Mouse (Mus musculus) urinary bladder, adult 18-20 months (tissue): ENCODE data around the gene Pex11g.
A peak's percentile ranks its signal among the peaks of the same experiment; 100 is the strongest.

ENCODE experiments used
- DNase-seq, 2 experiments: peaks; one replicate each; pipeline ENCODE4 v3.0.0; 2022; ENCODE audit warnings: low spot score in 2 of 2, mixed read lengths in 2 of 2

Gene Pex11g

DNA sequence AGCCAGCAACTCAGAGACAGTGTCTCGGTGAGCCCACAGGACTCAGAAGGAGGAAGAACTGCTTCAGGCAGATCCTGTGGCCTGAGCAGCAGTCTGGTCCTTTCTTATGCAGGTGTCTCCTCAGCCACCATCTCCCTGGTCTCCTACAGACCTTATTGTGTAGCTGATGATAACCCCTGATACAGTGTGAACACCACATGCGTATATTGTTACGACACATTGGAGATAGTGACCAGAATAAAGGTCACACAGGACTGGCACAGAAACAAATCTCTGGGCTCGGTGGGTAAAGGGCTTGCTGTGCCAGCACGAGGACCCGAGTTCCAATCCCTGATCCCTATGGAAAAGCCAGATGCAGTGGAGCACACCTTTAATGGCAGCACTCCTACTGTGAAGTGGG, 51.8 kb downstream of the Pex11g start:
- DNase-seq = no peak

- DNase-seq = no peak
Observed at GRCm38 (mm10) chr8:3415259-3415658, 52.2 kb downstream of the Pex11g start.

DNA sequence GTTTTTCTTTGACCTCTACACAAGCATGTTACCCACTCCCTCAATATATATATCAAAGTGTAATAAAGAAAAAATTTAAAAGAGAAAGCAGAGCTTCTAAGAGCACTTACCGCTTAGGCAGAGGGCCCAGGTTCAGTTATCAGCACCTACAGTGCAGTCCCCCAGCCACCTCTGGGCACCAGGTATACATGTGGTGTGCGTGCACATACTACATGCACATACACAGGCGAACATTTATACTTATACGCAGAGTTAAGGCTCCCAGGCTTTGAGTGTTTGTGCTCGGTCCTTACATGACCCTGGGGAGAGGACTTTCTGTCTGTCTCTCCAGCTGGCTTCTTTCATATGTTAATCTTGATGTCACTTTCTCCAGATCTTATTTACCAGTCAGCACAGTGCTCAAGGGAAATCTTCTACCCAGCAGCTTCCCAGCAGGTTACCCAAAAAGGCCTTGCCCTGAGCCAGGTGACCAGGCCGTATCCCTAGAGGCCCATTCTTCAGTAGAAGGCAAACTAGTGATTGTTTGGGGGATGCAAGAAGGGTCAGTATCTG, 52.8 kb downstream of the Pex11g start:
- no peak for DNase-seq

- no peak for DNase-seq
Observed at GRCm38 (mm10) chr8:3412816-3413215, 54.7 kb downstream of the Pex11g start.

DNA sequence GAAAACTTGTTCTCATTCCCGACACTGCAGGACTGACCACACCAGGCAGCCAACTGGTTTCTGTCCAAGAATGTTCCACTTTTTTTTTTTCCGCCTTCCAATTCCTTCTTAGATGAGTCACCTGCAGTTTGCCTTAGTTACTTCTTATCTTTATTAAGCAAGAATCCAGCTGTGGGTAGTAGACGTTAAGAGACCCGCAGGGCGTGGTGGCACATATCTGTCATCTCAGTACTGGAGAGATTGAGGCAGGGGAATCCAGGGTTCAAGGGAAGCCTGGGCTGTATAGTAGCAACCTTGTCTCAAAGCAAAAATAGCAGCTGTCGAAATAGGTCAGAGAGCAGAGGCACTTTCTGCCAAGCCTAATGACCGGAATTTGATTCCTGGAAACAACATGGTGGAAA, 55.6 kb downstream of the Pex11g start:
- peak in 1 of 2 experiments; percentile 51 for DNase-seq

DNA sequence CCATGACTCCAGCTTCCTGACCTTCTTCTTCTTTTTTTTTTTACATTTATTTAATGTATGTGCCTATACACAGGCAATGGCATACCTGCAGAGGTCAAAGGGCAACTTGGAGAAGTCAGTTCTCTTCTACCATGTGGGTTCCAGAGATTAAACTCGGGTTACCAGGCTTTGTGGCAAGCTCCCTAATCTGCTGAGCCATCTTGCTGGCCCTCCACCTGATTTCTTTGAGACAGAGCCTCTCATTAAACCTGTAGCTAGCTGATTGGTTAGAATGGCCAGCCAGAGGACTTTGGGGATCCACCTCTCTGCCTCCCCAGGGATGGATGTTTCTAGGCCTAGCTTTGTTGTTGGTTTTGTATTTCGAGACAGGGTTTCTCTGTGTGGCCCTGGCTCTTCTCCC, 56.4 kb downstream of the Pex11g start:
- no peak for DNase-seq

- no peak for DNase-seq
Observed at GRCm38 (mm10) chr8:3407417-3407816, 60.1 kb downstream of the Pex11g start.
